Mouse (Mus musculus): Measurements from ENCODE around the gene Abcd3.

GRCm38 (mm10) chr3:121834732-121835131 lies 19.6 kb upstream of the Abcd3 start:
- TF ChIP-seq CTCF (IDR thresholded peaks at IDR 0.05; ENCODE audit: extremely low read depth, insufficient read depth, low read length) (no peak), POLR2A (IDR thresholded peaks at IDR 0.05; ENCODE audit: extremely low read depth, insufficient read depth, low read length) (no peak)

Measured in cortical plate, adult 2 months (tissue).